Mouse (Mus musculus): ENCODE measurements at regions not wholly inside any gene's neighbourhood (a gene's known extent, or its start where the extent isn't known, plus 50 kb on each side); places are given as distances from the start of the nearest gene placed in this dataset.

DNA sequence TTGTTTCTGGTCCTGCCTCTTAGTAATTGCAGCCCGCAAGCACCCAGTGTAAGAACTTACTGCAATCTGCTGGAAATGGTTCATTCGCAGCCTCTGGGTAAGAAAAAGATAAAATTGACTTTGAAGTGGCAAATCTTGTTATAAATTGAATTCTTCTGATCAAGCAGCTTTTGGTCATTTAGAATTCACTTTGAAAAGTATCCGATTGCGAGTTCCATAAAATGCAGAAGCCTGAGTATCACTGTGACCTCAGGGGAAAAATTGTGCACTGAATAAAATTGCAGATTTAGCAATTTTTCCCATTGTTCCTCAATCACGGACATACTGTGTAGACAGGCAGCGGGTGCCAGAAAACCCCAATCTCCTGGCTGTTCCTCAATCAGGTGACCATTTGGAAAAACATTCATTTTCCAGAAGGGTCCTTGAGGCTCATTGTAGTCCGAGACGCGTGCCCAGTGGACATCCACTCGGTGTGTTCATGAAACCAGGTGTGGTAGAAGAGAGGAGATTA lies 320.4 kb downstream of the Cmpk2 start:
- no peak for DNase-seq (ENCODE audit: low spot score in 2 of 2)

- DNase-seq (ENCODE audit: low spot score in 2 of 2): peak in 1 of 2 experiments; percentile 35
Observed at GRCm38 (mm10) chr12:26785550-26785949, 316.5 kb downstream of the Cmpk2 start.

DNA sequence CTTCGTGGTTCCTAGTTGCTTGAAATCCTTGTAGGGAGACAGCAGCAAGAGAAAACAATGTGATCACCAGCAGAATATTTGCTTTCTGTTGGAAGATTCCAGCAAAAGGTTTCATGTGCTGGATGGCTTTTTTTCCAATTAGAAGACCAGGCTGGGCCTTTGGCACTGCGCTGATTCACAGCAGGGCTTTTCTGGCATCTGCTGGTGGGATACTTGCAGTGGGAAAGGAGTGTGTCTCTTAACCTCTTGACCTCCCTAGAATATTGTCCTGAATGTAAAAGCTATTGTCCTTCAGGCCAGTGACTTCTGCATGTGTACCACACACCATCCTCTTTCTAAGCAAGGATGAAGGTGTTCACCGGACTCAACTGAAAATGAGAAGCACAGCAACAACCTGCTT lies 315.4 kb downstream of the Cmpk2 start:
- no peak for DNase-seq (ENCODE audit: low spot score in 2 of 2)

GRCm38 (mm10) chr12:26783800-26784199 lies 314.8 kb downstream of the Cmpk2 start:
- peak in 1 of 2 experiments; percentile 68 for DNase-seq (ENCODE audit: low spot score in 2 of 2)

DNA sequence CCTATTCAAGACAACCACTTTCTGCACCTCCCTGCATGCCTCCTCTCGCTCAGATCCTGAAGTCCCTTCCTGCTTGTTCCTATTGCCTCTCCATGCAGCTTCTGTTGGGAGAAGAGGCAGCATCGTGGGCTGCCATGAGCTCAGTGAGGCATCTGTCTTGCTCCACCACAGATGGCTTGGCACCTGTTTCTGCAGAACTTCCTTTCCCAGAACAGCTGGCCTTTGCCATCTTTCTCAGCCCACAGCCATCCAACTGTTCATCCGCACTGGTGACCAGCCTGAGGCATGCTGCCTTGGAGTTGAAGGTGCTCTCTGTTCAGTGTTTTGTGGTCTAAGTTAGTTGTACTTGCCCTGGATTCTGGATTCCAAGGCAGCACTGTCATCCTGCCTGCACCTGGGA lies 312.5 kb downstream of the Cmpk2 start:
- DNase-seq (ENCODE audit: low spot score in 2 of 2): peak; percentile 65 to 80

- no peak for DNase-seq (ENCODE audit: low spot score in 2 of 2)
Observed at GRCm38 (mm10) chr12:26778796-26779195, 309.8 kb downstream of the Cmpk2 start.

DNA sequence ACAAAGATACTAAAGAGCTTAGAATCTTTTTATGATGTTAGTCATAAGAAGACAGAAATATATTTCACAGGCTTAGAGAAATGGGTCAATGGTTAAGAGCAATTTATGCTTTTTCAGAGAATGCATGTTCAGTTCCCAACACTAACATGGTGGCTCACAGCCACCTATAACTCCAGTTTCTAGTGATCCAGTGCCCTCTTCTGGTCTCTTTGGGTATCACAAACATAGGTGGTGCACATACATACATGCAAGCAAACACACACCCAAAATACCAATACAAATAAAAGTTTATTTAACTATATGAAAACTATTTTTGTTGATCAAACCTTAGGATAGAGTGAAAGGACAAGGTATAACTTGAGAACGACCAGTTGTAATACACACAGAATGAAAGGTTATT lies 308.0 kb downstream of the Cmpk2 start:
- no peak for DNase-seq (ENCODE audit: low spot score in 2 of 2)

DNA sequence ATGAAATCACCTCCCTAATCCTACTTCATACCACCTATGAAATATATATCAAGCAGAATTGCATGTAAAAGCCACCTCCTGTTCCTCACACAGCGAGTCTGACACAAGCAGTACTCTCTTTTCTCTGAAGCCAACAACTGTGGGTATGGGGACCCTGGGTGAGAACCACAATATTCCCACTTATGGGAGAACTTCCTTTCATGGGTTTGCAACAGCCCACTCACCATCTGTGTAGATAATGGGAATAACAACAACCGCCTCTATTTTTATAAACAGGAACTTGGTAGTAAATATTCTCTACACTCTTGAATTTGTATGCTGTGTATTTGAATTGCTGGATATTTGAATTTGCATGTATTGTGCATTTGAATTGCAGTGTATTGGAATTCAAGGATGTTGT lies 305.0 kb downstream of the Cmpk2 start:
- peak; percentile 7 to 54 for DNase-seq (ENCODE audit: low spot score in 2 of 2)

- no peak for DNase-seq (ENCODE audit: low spot score in 2 of 2)
Observed at GRCm38 (mm10) chr12:26770753-26771583, 302.0 kb downstream of the Cmpk2 start.

DNA sequence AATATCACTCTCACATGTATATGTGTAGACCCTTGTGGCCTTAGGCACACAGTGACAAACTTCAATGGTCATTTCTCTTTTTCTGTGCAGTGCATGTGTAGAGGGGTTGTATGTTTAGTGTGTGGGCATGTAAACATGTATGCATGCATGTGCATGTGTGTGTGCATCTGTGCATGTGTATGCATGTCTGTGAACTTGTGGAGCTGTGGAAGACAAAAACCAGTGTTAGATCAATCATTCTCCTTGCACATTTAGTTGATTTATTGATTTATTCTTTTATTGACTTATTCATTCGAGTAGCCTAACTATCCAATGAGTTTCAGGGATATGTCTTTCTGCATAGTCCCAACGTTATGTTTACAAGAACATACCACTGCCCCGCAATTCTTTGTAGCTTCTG lies 298.5 kb downstream of the Cmpk2 start:
- no peak for DNase-seq (ENCODE audit: low spot score in 2 of 2)

DNA sequence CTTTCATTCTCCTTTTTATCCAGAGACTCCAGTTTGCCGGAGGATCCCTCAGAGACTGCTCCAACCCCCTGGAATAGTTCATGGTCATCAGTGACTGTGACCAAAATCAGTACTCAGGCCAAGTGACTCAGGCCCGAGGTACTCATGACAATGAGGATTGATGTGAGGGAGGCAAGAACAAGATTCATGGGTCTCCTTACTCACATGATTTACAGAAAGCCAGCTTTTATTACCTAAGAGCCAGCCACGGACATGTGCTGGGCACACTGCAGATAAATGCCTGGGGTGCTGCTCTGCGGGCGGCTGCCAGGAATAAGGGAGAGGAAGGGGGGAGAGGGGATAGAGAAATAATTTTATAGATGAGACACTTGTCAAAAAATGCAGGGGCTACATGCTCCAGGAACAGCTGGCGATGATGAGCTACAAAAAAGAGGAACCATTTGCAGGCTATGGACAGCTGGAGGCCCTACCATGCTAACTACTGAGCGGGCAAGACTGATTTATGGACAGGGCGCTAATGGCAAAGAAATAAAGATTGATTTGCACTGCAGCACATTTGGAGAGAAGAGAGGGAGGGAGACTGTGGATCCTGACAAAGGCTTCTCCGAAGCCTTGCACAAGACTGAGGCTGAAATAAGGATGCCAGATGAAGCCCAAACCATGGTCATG lies 289.8 kb downstream of the Cmpk2 start:
- no peak for DNase-seq (ENCODE audit: low spot score in 2 of 2)

DNA sequence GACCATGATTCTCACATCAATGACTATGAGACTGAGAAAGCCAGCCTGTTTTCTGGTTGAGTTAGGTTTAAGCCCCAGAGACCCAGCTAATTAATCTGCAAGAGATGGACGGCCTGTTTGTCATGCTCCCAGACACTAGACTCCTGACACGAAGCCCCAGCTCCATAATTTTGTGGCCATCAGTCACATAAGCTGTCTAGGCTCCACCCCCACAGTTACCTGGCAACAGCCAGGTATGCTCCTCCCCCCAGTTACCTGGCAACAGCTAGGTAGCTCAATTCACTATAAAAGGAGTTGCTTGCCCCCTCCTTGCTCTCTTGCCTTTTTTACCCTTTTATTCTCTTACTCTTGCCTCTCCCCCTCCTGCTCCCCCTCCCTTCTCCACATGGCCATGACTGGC lies 287.3 kb downstream of the Cmpk2 start:
- DNase-seq (ENCODE audit: low spot score in 2 of 2): no peak

DNA sequence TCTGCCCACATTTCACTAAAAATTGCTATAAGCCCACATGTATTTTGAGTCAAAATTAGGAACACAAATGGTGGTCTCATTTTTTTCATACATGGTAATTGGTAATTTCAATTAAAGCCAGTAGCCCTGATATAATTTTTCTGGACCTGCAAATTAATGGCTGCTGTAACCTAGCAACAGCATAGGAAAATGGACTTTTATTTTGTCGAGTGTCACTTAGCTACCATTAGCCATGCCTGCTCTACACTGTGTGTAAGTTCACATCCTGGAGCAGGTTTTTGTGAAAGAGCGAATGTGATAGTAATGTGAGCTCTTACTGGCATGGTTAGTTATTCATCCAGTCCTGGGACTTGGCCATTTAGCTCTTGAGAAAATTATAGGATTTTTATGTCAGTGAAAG lies 285.6 kb downstream of the Cmpk2 start:
- DNase-seq (ENCODE audit: low spot score in 2 of 2): no peak

GRCm38 (mm10) chr12:26734558-26734897 lies 265.5 kb downstream of the Cmpk2 start:
- no peak for DNase-seq (ENCODE audit: low spot score in 2 of 2)

DNA sequence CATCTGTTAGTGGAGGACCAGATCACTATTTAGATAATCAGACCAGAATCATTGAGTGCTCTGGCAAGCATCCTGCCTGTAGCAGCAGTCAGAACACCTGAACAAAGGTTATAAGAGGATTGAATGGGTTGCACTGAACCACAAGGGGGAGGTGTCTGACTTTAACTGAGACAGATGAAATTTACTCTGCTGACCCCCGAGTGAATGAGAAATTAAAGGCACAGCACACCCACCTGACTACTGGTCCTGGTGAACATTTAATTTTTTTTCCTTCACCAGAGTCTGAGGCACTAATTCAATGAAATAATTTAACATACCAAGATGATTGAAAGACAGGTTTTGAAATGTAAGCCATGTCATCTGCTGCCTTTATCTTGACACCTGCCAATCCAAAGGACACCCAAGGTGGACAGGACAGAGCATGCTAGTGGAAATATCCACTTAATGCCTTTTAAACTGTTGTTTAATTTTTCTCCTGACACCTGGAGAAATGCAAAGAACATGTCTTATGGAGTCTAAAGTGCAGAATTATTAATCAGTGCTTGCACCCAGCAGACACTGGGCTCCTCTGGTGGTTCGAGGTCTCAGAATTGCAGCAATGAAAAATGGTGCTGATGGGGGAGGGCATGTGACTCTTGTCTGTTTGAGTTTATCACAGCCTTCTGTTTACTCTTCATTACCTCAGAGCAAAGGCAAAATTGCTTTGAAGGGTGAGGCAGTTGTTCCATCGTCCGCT lies 265.0 kb downstream of the Cmpk2 start:
- DNase-seq (ENCODE audit: low spot score in 2 of 2): no peak

DNA sequence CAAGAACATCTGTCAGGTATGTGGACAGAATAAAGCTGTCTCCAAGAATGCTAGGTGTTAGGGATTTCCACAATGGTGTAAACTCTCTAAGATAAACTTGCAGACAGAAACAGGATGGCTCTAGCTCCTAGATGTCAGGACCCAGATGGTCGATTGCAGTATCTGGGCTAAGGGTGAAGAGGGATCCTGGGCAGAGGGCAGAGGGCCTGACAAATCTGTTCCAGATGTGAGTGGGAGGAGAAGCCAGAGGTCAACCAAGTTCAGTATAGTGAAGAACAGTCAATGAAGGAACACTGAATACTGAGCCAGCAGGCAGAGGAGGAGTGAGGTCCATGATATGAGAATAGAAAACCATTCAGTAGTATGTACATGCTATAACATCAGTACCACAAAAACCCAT lies 254.4 kb downstream of the Cmpk2 start:
- no peak for DNase-seq (ENCODE audit: low spot score in 2 of 2)

- no peak for DNase-seq (ENCODE audit: low spot score in 2 of 2)
Observed at GRCm38 (mm10) chr12:26698838-26699237, 229.8 kb downstream of the Cmpk2 start.

GRCm38 (mm10) chr12:26688048-26688447 lies 219.0 kb downstream of the Cmpk2 start:
- DNase-seq (ENCODE audit: low spot score in 2 of 2): no peak

GRCm38 (mm10) chr12:26680568-26680947 lies 211.6 kb downstream of the Cmpk2 start:
- no peak for DNase-seq (ENCODE audit: low spot score in 2 of 2)

DNA sequence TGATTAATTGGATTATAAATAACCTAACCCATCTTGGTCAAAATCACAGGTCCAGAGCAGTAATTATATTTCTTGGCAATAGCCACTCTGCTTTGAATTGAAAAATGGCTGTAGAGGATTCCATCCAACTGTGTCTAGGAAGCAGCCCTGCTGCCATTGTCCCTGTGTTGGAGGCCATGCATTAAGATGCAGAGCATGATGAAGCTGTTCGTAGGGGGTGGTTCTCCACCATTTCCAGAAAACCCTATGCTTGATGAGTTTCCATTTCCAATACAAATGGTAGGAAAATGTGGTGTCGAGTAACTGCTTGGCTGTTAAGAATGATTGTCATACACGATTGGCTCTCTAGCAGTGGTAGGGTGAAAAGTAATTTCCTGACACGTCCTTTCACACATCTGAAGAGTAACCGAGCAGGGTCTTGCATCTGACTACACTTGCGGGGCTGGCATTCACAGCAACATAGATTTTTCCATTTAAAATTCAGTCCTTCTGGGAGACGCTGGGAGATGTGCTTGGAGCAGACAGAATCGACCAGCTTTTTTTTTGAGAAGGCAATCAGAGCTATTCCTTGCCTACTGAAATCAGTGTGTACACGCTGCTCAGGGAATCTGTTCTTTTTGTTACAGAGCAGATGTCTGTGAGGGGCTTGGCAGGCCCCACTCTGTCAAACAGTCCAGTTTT lies 211.0 kb downstream of the Cmpk2 start:
- peak; percentile 50 to 58 for DNase-seq (ENCODE audit: low spot score in 2 of 2)

- peak in 1 of 2 experiments; percentile 8 for DNase-seq (ENCODE audit: low spot score in 2 of 2)
Observed at GRCm38 (mm10) chr12:26665466-26665865, 196.5 kb downstream of the Cmpk2 start.

Data from layer of hippocampus, adult 18-20 months (tissue).